Mouse (Mus musculus) lung, embryonic 15.5 days (tissue): Measurements from ENCODE around the gene Frmd3. TPM values are rescaled to one million over a fixed set of nuclear protein-coding genes. Genes with fewer than 3 reads are reported as not detected.

Experiments
- ATAC-seq: fragments of 200-750 bp; cut with Nextera tagmentation; 2 replicates; pipeline ENCODE4 v1.8.0; 2017; ENCODE audit warnings: moderate number of reproducible peaks, borderline replicate concordance; ENCODE audit not compliant: low FRiP score, low TSS enrichment; ENCODE audit errors: extremely low read depth
- H3K27ac ChIP-seq: fragments of 300-500 bp; sonication (generic); 2 replicates; pipeline ENCODE4 v1.5.1; 2015; ENCODE audit warnings: moderate library complexity, mild to moderate bottlenecking, inconsistent platforms
- H3K27me3 ChIP-seq: fragments of 300-500 bp; sonication (generic); 2 replicates; pipeline ENCODE4 v1.6.1; 2015; ENCODE audit warnings: inconsistent platforms
- H3K36me3 ChIP-seq: fragments of 300-500 bp; sonication (generic); 2 replicates; pipeline ENCODE4 v1.6.1; 2015; ENCODE audit warnings: inconsistent platforms
- H3K4me1 ChIP-seq: fragments of 300-500 bp; sonication (generic); 2 replicates; pipeline ENCODE4 v1.6.1; 2015; ENCODE audit warnings: inconsistent platforms
- H3K4me2 ChIP-seq: fragments of 300-500 bp; sonication (generic); 2 replicates; pipeline ENCODE4 v1.6.1; 2015; ENCODE audit warnings: inconsistent platforms, mild to moderate bottlenecking, moderate library complexity
- H3K4me3 ChIP-seq: fragments of 300-500 bp; sonication (generic); 2 replicates; pipeline ENCODE4 v1.5.1; 2015; ENCODE audit warnings: mild to moderate bottlenecking, inconsistent platforms
- H3K9ac ChIP-seq: fragments of 300-500 bp; sonication (generic); 2 replicates; pipeline ENCODE4 v1.6.1; 2015; ENCODE audit warnings: inconsistent platforms
- H3K9me3 ChIP-seq: fragments of 300-500 bp; sonication (generic); 2 replicates; pipeline ENCODE4 v1.6.1; 2016; ENCODE audit warnings: inconsistent platforms
- WGBS: fragments of 180-500 bp; shearing (Covaris S2); methylation state at CpG from one replicate; pipeline ENCODE4 v1.1.7; 2015; 5-methylcytosine and 5-hydroxymethylcytosine counted together
- polyA plus RNA-seq: library from polyadenylated mRNA; unstranded; fragments of >200 nt; fragmentation: Nextera tagmentation; extraction: Ambion mirVana; gene quantifications from 2 replicates; pipeline ENCODE4 v1.2.1, GENCODE M21; 2015

Gene Frmd3
- 0.77 and 0.83 TPM in 2 replicates for polyA plus RNA-seq

- H3K27me3 ChIP-seq: no peaks in the 10 kb centered on the region; the same call in 1 of the 2 replicates
- no peaks in the 10 kb centered on the region for H3K36me3 ChIP-seq
- no peak within 1 kb of the TSS for H3K27ac ChIP-seq
- H3K4me1 ChIP-seq: peaks cover 13% of the 10 kb centered on the region
- peak within 1 kb of the TSS; percentile 94 for H3K4me2 ChIP-seq
- H3K9ac ChIP-seq: peak within 1 kb of the TSS; percentile 38; the same call in 1 of the 2 replicates
- WGBS: under 1% methylated on average over 56 of the region's 56 CpGs
- peak within 1 kb of the TSS; percentile 52 for H3K4me3 ChIP-seq
- peak; percentile 91 for ATAC-seq
- no peaks in the 10 kb centered on the region for H3K9me3 ChIP-seq
Observed at GRCm38 (mm10) chr4:74013211-74014047, at the start of gene Frmd3. Frmd3 (plus strand) TSS chr4:74013442.

GRCm38 (mm10) chr4:73980454-73980853 is 32.8 kb upstream of the Frmd3 start:
- H3K27ac ChIP-seq: no peak overlapping the region
- H3K4me2 ChIP-seq: no peak overlapping the region
- H3K4me1 ChIP-seq: no peaks in the 10 kb centered on the region
- H3K9me3 ChIP-seq: no peaks in the 10 kb centered on the region
- no peaks in the 10 kb centered on the region for H3K27me3 ChIP-seq
- H3K4me3 ChIP-seq: no peak overlapping the region
- WGBS: 72% methylated on average over 3 of the region's 3 CpGs
- H3K9ac ChIP-seq: no peak overlapping the region
- no peaks in the 10 kb centered on the region for H3K36me3 ChIP-seq
- ATAC-seq: no peak

- Histone ChIP-seq H3K4me1 (peaks cover 13% of the 10 kb centered on the region), H3K4me3 (no peak overlapping the region), H3K4me2 (no peak overlapping the region; the same call in 1 of the 2 replicates), H3K9me3 (no peaks in the 10 kb centered on the region), H3K27me3 (no peaks in the 10 kb centered on the region; the same call in 1 of the 2 replicates), H3K36me3 (no peaks in the 10 kb centered on the region), H3K9ac (no peak overlapping the region), H3K27ac (no peak overlapping the region)
- WGBS: 45% methylated on average over 3 of the region's 3 CpGs
- no peak for ATAC-seq
Observed at GRCm38 (mm10) chr4:74012277-74012676, 965 bp upstream of the Frmd3 start.

- Histone ChIP-seq H3K4me2 (peak overlapping the region; percentile 94), H3K9me3 (no peaks in the 10 kb centered on the region), H3K4me1 (peaks cover 13% of the 10 kb centered on the region), H3K4me3 (peak overlapping the region; percentile 52; the same call in 1 of the 2 replicates), H3K27me3 (no peaks in the 10 kb centered on the region; the same call in 1 of the 2 replicates), H3K9ac (no peak overlapping the region), H3K27ac (no peak overlapping the region), H3K36me3 (no peaks in the 10 kb centered on the region)
- 43% methylated on average over 4 of the region's 4 CpGs for WGBS
- ATAC-seq: no peak
Observed at GRCm38 (mm10) chr4:74012700-74013099, 542 bp upstream of the Frmd3 start.

- peaks cover 13% of the 10 kb centered on the region for H3K4me1 ChIP-seq
- peak overlapping the region; percentile 52 for H3K4me3 ChIP-seq
- H3K27me3 ChIP-seq: no peaks in the 10 kb centered on the region; the same call in 1 of the 2 replicates
- no peak overlapping the region for H3K27ac ChIP-seq
- H3K4me2 ChIP-seq: peak overlapping the region; percentile 94
- ATAC-seq: peak; percentile 7; the same call in 1 of the 2 replicates
- H3K36me3 ChIP-seq: no peaks in the 10 kb centered on the region
- 11% methylated on average over 11 of the region's 11 CpGs for WGBS
- no peaks in the 10 kb centered on the region for H3K9me3 ChIP-seq
- no peak overlapping the region for H3K9ac ChIP-seq
Observed at GRCm38 (mm10) chr4:74014048-74014500, 832 bp downstream of the Frmd3 start.

GRCm38 (mm10) chr4:74020084-74020483 is 6.8 kb downstream of the Frmd3 start:
- H3K4me1 ChIP-seq: no peaks in the 10 kb centered on the region
- no peak overlapping the region for H3K4me3 ChIP-seq
- H3K9ac ChIP-seq: no peak overlapping the region
- ATAC-seq: no peak
- 54% methylated on average over 2 of the region's 2 CpGs for WGBS
- H3K36me3 ChIP-seq: no peaks in the 10 kb centered on the region
- no peak overlapping the region for H3K27ac ChIP-seq
- H3K4me2 ChIP-seq: no peak overlapping the region
- no peaks in the 10 kb centered on the region for H3K9me3 ChIP-seq
- no peaks in the 10 kb centered on the region for H3K27me3 ChIP-seq

- Histone ChIP-seq H3K4me3 (no peak overlapping the region), H3K27ac (no peak overlapping the region), H3K9ac (no peak overlapping the region), H3K9me3 (no peaks in the 10 kb centered on the region), H3K4me1 (no peaks in the 10 kb centered on the region), H3K27me3 (no peaks in the 10 kb centered on the region), H3K36me3 (no peaks in the 10 kb centered on the region), H3K4me2 (no peak overlapping the region)
- ATAC-seq: no peak
Observed at GRCm38 (mm10) chr4:74043226-74043625, 30.0 kb downstream of the Frmd3 start.

- H3K4me1 ChIP-seq: no peaks in the 10 kb centered on the region
- H3K4me2 ChIP-seq: no peak overlapping the region
- 74% methylated on average over 1 of the region's 1 CpGs for WGBS
- no peaks in the 10 kb centered on the region for H3K27me3 ChIP-seq
- no peaks in the 10 kb centered on the region for H3K9me3 ChIP-seq
- H3K9ac ChIP-seq: no peak overlapping the region
- no peak overlapping the region for H3K27ac ChIP-seq
- H3K4me3 ChIP-seq: no peak overlapping the region
- no peak for ATAC-seq
- no peaks in the 10 kb centered on the region for H3K36me3 ChIP-seq
Observed at GRCm38 (mm10) chr4:74051692-74052091, 38.5 kb downstream of the Frmd3 start.

GRCm38 (mm10) chr4:74076727-74077126 is 63.5 kb downstream of the Frmd3 start:
- H3K9me3 ChIP-seq: no peaks in the 10 kb centered on the region
- H3K27ac ChIP-seq: no peak overlapping the region
- no peaks in the 10 kb centered on the region for H3K27me3 ChIP-seq
- no peak overlapping the region for H3K4me3 ChIP-seq
- 36% methylated on average over 2 of the region's 2 CpGs for WGBS
- ATAC-seq: no peak
- no peak overlapping the region for H3K9ac ChIP-seq
- no peak overlapping the region for H3K4me2 ChIP-seq
- no peaks in the 10 kb centered on the region for H3K4me1 ChIP-seq
- H3K36me3 ChIP-seq: no peaks in the 10 kb centered on the region

GRCm38 (mm10) chr4:74110816-74111215 is 97.6 kb downstream of the Frmd3 start:
- Histone ChIP-seq H3K4me3 (no peak overlapping the region), H3K9ac (no peak overlapping the region), H3K27me3 (no peaks in the 10 kb centered on the region), H3K4me1 (no peaks in the 10 kb centered on the region), H3K9me3 (no peaks in the 10 kb centered on the region), H3K4me2 (no peak overlapping the region), H3K27ac (no peak overlapping the region), H3K36me3 (no peaks in the 10 kb centered on the region)
- 71% methylated on average over 3 of the region's 3 CpGs for WGBS
- no peak for ATAC-seq

- Histone ChIP-seq H3K27me3 (no peaks in the 10 kb centered on the region), H3K36me3 (no peaks in the 10 kb centered on the region), H3K9ac (no peak overlapping the region), H3K9me3 (no peaks in the 10 kb centered on the region), H3K27ac (no peak overlapping the region), H3K4me3 (no peak overlapping the region), H3K4me1 (no peaks in the 10 kb centered on the region), H3K4me2 (no peak overlapping the region)
- no peak for ATAC-seq
Observed at GRCm38 (mm10) chr4:74191528-74191927, 178.3 kb downstream of the Frmd3 start.

- H3K4me2 ChIP-seq: no peak overlapping the region
- H3K27ac ChIP-seq: no peak overlapping the region
- no peaks in the 10 kb centered on the region for H3K27me3 ChIP-seq
- H3K9ac ChIP-seq: no peak overlapping the region
- H3K9me3 ChIP-seq: no peaks in the 10 kb centered on the region
- no peak for ATAC-seq
- no peaks in the 10 kb centered on the region for H3K36me3 ChIP-seq
- H3K4me3 ChIP-seq: no peak overlapping the region
- no peaks in the 10 kb centered on the region for H3K4me1 ChIP-seq
Observed at GRCm38 (mm10) chr4:74201281-74201811, 188.1 kb downstream of the Frmd3 start.
